Mouse (Mus musculus) spleen, embryonic (tissue): ENCODE results near the gene Adam12.

Experiments used
- CTCF ChIA-PET: fragments of 350-600 bp; sonication (Branson Sonifier 250); formaldehyde crosslinking; loops from one replicate; lab custom pipeline; 2022; lab: Charles Lee

The Adam12 gene

DNA sequence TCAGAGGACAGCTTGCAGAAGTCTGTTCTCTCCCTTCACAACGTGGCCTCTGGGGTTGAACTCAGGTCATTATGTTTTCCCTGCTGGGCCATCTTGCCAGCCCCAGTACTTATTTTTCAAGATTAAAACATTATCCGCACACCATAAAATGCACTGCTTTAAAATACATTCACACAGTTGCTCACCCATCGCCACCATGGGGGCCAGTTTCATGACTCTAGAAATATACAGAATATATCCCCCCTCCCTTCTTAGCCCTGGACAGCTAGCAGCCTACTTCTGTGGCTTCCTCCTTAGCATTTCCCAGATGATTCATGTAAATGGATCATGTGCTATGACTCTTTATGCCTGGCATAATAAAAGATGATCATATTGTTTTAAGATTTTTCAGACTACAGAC lies 355.8 kb downstream of the Adam12 start:
- CTCF ChIA-PET = no interaction called here

DNA sequence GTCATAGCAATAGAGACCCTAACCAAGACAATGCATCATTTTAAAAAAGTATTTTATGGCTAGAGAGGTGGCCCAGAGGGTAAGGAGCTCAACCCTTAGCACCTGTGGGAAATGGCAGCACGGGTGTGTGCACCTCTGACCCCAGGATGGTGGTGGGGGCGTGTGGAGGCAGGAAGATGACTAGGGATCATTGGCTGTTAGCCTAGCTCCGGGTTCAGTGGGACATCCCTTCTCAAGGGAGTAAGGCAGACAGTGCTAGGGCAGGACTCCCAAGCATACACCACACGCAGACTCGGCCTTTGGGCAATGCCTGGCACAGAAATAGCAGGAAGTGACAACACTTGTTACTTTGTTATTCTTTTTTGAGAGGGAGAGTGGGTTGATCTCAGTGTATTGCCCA lies 359.2 kb downstream of the Adam12 start:
- CTCF ChIA-PET = no interaction called here

DNA sequence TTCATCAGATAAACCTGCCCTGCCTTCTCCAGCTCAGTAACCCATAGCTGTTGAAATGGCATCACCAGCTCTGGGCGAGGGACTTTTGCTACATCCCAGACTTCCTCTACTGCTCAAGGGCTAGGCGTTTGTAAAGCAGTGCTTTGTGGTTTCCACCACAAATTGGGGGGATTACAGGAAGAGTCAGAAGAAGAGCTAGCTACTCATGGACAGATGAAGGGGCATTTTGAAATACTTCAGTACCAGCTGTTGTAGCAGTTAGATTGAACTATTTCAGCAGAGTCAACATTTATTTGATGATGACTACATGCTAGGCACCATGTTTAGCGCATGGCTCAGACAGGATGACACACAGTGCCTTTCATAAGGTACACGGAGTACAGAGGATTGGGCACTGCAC lies 361.7 kb downstream of the Adam12 start:
- CTCF ChIA-PET = no interaction called here

DNA sequence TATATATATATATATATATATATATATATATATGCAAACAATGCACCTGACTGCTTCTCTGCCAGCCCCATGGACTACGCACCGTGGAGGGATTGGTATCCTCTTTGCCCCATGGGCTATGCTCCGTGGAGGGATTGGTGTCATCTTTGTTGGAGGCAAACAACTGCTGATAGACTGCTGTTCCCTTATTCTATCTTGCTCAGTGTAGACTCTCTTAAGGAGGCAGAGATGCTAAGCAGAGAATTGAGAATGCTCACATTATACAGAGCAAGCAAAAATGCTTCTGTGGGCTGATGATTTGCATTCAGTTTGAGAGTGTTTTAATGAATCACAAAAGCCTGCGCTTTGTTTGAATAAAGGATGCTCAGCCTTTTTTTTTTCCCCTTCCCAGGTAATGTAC lies 368.3 kb downstream of the Adam12 start:
- CTCF ChIA-PET = no interaction called here

DNA sequence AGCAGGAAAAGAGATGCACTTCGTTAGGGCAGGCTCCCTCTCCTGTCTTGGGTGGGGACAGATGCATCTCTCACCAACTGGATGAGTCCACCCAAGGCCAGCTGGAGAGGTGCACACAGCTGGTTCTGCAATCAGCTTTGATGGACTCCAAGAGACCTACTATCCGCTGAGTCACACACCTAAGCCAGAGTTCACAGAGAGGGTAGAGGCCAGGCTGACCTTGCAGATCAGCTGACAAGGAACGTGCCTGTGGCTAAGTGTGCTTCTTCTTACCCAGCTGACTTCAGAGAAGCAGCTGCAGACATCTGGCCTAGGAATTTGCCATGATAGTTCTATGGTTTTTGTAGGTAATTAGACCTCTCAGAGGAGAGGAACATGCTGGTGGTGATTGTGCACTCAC lies 368.8 kb downstream of the Adam12 start:
- CTCF ChIA-PET = no interaction called here

DNA sequence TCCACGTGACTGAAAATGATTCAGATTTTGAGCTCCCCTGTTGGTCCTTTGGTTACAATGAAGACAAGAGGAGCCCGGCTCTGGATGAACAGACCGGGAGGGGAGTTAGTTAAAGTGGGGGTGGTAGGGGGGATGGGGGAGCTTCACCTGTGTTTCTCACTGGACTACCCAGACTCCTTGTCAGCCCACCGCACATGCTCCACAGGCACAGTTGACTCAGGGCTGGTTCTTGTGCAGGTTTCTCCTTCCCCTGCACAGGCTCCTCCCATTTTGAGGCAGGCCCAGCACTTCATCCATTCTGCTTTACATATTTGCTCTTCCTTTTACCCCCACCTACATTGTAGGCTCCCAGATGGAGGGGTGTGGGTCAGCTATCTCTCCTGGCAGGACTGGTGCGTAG lies 369.2 kb downstream of the Adam12 start:
- CTCF ChIA-PET = no interaction called here

DNA sequence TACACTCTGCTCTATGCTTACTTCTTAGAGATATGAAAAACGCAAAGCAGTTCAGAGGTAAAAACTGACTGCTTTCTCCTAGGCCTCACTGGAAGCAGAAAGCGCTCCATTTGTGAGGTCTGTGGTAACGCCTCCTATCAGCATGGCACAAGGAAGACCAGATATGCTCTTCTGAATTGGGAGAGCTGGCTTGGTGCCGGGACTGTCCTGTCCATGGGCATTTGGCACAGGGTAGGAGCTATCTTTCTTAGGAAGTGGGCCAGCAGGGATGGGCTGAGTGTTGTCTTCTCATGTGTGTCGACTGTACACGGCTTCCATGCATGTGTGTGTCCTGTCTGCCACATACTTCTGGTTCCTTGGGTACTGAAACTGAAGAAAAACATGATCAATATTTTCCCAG lies 369.7 kb downstream of the Adam12 start:
- CTCF ChIA-PET = no interaction called here

DNA sequence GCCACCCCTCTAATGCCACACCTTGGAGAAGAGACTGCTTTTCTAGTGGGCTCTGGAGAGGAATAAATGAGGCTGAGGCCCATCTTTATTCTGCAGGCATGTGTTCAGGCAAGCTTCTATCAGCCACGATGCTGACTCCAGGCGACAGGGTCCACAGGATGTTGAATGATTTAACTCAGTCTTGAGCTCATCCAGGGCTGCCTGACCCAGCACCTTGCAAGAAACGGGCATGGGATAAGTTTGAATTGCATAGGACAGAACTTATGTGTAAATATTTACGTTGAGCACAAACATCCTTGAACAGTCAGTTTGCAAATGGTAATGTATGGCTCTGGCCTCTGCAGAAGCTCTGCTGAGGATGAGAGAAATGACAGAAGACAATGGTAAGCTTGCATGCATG lies 372.4 kb downstream of the Adam12 start:
- CTCF ChIA-PET = no interaction called here

DNA sequence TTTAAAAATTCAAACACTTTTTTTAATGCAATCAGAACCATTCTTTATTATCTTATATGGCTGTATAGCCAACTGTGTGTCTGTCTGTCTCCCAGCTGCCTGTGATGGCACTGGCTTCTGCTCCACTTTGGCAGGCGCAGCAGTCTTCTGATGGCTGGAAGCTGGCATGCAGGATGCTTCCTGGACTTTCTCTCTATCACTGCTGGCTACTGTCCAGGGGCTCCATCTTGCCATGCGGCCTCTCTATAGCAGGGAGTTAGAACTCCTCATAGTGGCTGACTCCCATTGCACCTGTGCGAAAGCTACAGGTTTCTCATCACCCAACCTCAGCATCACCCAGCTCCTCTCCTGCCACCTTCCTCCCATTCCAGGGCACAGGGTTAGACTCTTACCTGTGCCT lies 373.4 kb downstream of the Adam12 start:
- CTCF ChIA-PET = no interaction called here

DNA sequence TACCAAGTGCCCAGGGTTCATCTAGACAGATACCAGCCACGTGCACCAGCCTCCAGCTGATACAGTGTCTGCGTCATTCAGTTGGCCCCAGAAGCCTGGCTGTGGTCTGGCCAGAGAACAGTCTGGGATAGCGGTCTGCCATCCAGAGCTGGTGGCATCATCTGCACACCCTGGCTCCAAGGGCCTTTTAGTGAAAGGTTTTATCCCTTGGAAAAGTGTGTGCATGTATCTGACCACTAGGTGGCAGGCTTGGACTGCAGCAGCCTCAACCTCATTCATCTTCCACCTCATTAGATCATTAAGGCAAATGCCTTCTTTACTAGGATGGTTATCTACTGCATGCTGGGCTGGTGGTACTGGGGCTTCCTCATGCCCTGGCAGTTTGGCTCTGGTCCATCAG lies 375.7 kb downstream of the Adam12 start:
- CTCF ChIA-PET = no interaction called here

DNA sequence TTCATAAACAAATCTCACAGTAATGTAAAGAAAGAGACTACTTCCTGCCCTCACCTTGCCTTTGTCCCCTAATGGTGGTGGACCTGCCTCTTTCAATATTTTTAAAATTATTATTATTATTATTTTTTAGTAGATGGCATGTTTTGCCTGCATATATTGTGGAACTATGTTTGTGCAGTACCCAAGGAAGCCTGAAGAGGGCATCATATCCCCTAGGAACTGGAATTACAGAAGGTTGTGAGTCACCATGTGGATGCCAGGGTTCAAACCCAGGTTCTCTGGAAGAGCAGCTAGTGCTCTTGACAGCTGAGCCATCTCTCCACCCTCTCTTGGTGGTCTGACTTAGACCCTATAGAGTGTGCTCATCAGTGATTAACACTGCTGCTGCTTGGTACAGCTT lies 381.2 kb downstream of the Adam12 start:
- CTCF ChIA-PET = no interaction called here

DNA sequence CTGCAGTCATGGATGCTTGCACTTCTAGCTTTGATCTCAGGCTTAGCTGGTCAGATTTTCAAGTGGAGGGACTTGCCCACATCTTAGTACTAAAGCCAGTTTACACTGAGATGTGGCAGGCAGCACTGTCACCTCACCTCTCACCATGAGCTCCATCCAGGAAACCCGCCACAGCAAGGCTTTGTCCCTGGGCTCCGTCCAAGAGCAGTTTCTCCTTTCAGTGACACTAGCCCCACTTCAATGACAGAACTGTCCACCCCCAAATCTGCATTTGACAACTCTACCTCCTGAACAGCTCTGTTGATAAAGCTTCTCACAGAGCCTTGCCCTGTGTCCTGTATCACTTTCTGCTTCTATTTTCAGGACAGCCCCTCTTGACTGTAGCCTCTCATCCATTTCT lies 383.8 kb downstream of the Adam12 start:
- CTCF ChIA-PET = no interaction called here

DNA sequence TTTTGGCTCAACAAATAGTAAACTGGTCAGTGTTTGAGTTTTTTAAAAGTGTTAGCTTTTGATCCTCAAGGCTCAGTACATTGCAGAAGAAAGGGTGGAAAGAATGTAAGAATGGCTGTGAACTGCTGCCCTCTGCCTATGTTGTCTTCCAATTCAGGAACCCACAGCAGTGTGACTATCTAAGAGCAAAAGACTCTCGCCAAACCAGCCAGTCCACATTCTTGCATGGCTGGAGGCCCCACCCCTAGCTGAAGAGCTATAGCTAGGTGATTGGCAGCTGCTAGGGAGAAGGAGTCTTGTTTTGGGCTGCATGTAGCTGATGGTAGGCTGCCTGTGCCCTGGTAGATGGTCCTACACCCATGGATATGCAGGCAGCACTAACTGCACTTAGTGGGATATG lies 384.8 kb downstream of the Adam12 start:
- CTCF ChIA-PET = no interaction called here

DNA sequence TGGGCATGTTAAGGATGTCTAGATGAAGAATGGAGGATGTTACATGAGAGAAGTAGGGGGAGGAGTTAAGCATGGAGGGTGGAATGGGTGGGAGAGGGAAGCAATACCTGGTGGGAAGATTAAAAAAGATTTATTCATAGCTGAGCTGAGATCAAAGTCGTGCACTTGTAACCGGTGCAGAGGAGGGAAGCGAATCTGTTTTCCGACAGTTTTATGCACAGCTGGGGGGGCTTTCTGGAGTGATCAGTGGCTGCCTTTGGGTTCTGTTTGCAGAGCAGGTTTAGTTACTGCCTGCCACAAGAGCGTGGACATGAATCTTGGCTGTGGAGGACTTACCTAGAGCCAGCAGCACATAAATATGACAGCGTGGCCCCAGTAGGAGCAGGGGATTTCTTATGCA lies 389.9 kb downstream of the Adam12 start:
- CTCF ChIA-PET = no interaction called here

DNA sequence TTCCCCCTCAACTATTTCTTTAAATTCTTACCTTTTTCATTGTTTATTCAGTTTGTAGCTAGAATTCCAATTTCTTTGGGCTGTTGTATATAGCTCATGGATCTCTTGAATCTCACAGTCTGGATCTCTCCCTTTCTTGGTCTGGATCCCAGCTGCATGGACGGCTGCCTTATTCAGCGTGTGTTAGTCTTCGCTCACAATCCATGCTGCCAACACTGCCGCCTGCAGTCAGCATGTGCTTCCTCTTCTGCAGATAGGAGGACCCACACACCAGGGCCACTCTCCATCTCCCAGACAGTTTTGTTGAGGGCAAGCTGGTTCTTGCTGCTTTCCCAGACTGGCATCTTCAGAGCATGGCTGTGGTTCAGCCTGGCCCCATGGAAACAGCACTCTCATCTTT lies 392.4 kb downstream of the Adam12 start:
- CTCF ChIA-PET = no interaction called here
